Mouse (Mus musculus): ENCODE results near the gene Phlda1. TPM values are rescaled to one million over a fixed set of nuclear protein-coding genes. Genes with fewer than 3 reads are reported as not detected.

Phlda1 gene
- polyA plus RNA-seq, 1 experiment: 5.5 TPM

DNA sequence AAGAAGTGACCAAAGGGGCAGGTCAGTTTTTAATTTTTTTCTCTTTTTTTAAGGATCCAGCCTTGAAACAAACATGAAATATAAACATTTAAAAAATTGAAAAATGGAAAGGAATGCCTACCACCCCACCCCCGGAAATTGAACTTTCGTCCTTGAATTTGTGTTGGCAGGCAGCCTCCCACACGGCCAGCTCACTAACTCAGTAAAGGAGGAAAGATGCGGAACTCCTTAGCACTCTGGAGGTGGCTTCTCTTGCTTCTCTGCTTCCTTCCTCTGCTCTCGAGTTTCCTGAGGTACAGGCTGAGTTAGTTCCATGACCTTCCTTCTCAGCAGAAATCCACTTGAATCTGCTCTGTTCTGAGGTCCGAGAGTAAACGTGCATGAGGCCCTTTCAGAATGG, 4.7 kb downstream of the Phlda1 start:
- H3K27ac ChIP-seq (replicated peaks; ENCODE audit: low read depth, low read length): no peak overlapping the region
- H3K4me3 ChIP-seq (ENCODE audit: insufficient read depth, low read depth, low read length): no peak overlapping the region
- H3K4me1 ChIP-seq (ENCODE audit: control insufficient read depth, insufficient read depth, insufficient read length, low read length): peaks cover 3% of the 10 kb centered on the region

GRCm38 (mm10) chr10:111512036-111512568, 6.0 kb downstream of the Phlda1 start:
- no peak overlapping the region for H3K4me3 ChIP-seq (ENCODE audit: insufficient read depth, low read depth, low read length)
- peaks cover 9% of the 10 kb centered on the region for H3K4me1 ChIP-seq (ENCODE audit: control insufficient read depth, insufficient read depth, insufficient read length, low read length)
- no peak overlapping the region for H3K27ac ChIP-seq (replicated peaks; ENCODE audit: low read depth, low read length)

DNA sequence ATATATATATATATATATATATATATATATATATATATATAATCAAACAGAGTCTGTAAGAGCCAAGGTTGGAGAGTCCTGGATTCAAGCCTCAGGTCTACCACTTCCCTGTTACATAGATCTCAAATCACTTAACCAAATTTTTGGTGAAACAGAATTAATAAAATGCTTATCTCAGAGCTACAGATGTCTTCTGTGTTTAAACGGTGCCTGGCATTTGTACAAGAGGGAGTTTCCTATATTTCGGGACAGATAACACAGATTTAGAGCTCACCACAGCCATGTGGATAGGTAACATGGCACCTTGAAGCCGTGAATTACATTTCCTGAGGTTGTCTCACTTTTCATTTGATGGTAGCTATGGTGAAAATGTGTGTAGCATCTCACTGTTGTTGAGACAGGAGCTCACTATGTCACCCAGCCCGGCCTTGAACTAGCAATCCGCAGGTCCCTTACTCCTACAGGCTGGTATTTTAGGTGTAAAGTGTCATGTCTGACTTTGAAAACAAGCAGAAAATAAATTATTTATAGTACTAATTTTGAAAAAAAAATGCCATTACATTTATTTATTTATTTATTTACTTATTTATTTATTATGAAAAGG, 8.3 kb downstream of the Phlda1 start:
- Histone ChIP-seq H3K4me3 (ENCODE audit: insufficient read depth, low read depth, low read length) (no peak overlapping the region), H3K4me1 (ENCODE audit: control insufficient read depth, insufficient read depth, insufficient read length, low read length) (peaks cover 9% of the 10 kb centered on the region), H3K27ac (replicated peaks; ENCODE audit: low read depth, low read length) (no peak overlapping the region)

GRCm38 (mm10) chr10:111515071-111516010, 9.3 kb downstream of the Phlda1 start:
- Histone ChIP-seq H3K4me1 (ENCODE audit: control insufficient read depth, insufficient read depth, insufficient read length, low read length) (peaks cover 9% of the 10 kb centered on the region), H3K4me3 (ENCODE audit: insufficient read depth, low read depth, low read length) (no peak overlapping the region), H3K27ac (replicated peaks; ENCODE audit: low read depth, low read length) (no peak overlapping the region)

GRCm38 (mm10) chr10:111516172-111516588, 10.1 kb downstream of the Phlda1 start:
- Histone ChIP-seq H3K4me3 (ENCODE audit: insufficient read depth, low read depth, low read length) (peak overlapping the region; percentile 13; the same call in 1 of the 2 replicates), H3K4me1 (ENCODE audit: control insufficient read depth, insufficient read depth, insufficient read length, low read length) (peaks cover 9% of the 10 kb centered on the region), H3K27ac (replicated peaks; ENCODE audit: low read depth, low read length) (peak overlapping the region; percentile 51)

GRCm38 (mm10) chr10:111516804-111517436, 10.8 kb downstream of the Phlda1 start:
- H3K27ac ChIP-seq (replicated peaks; ENCODE audit: low read depth, low read length): peak overlapping the region; percentile 51
- no peak overlapping the region for H3K4me3 ChIP-seq (ENCODE audit: insufficient read depth, low read depth, low read length)
- H3K4me1 ChIP-seq (ENCODE audit: control insufficient read depth, insufficient read depth, insufficient read length, low read length): peaks cover 9% of the 10 kb centered on the region

GRCm38 (mm10) chr10:111518350-111518749, 12.3 kb downstream of the Phlda1 start:
- peaks cover 9% of the 10 kb centered on the region for H3K4me1 ChIP-seq (ENCODE audit: control insufficient read depth, insufficient read depth, insufficient read length, low read length)
- H3K27ac ChIP-seq (replicated peaks; ENCODE audit: low read depth, low read length): no peak overlapping the region
- no peak overlapping the region for H3K4me3 ChIP-seq (ENCODE audit: insufficient read depth, low read depth, low read length)

- Histone ChIP-seq H3K27ac (replicated peaks; ENCODE audit: low read depth, low read length) (no peak overlapping the region), H3K4me1 (ENCODE audit: control insufficient read depth, insufficient read depth, insufficient read length, low read length) (peaks cover 9% of the 10 kb centered on the region), H3K4me3 (ENCODE audit: insufficient read depth, low read depth, low read length) (no peak overlapping the region)
Observed at GRCm38 (mm10) chr10:111519620-111520370, 13.7 kb downstream of the Phlda1 start.

GRCm38 (mm10) chr10:111520621-111521020, 14.5 kb downstream of the Phlda1 start:
- no peak overlapping the region for H3K27ac ChIP-seq (replicated peaks; ENCODE audit: low read depth, low read length)
- peaks cover 7% of the 10 kb centered on the region for H3K4me1 ChIP-seq (ENCODE audit: control insufficient read depth, insufficient read depth, insufficient read length, low read length)
- no peak overlapping the region for H3K4me3 ChIP-seq (ENCODE audit: insufficient read depth, low read depth, low read length)

DNA sequence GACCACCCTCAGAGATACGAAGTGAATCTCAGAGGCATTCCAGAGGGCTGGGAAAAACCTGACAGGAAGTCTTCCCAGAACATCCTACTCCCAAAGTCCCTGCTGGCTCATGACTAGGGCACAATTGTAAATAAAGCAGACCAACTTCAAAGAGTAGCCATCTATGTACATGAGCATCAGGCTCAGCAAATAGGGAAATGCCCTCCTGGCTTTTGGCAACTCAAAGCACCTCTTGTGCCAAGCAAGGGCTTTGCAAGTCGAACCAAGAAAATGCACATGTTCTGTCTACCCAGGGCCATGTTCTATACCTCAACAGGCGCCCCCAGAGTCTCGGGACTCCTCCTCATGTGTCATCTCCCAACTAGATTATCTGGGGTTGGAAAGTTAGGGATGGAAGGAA, 15.6 kb downstream of the Phlda1 start:
- H3K27ac ChIP-seq (replicated peaks; ENCODE audit: low read depth, low read length): no peak overlapping the region
- no peak overlapping the region for H3K4me3 ChIP-seq (ENCODE audit: insufficient read depth, low read depth, low read length)
- H3K4me1 ChIP-seq (ENCODE audit: control insufficient read depth, insufficient read depth, insufficient read length, low read length): peaks cover 5% of the 10 kb centered on the region; the same call in 1 of the 2 replicates

GRCm38 (mm10) chr10:111522230-111522629, 16.1 kb downstream of the Phlda1 start:
- Histone ChIP-seq H3K27ac (replicated peaks; ENCODE audit: low read depth, low read length) (no peak overlapping the region), H3K4me3 (ENCODE audit: insufficient read depth, low read depth, low read length) (no peak overlapping the region), H3K4me1 (ENCODE audit: control insufficient read depth, insufficient read depth, insufficient read length, low read length) (no peaks in the 10 kb centered on the region)

DNA sequence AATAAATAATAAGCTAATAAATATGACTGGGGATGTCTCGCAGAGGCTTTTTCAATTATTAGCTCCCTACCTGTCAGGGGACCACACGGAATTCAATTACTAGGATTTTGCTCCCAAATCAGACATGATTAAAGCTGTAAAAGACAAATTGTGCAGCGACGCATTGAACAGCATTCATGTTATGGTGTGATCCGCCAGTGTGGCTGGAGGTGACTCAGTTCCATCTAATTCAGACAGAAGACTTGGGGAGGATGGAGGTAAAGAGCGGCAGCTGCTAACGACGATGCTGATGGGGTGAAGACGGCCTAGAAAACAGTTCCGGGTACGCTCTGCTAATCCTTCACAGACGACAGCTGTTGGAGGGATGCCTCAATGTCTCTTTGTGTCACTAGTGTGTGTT, 17.8 kb downstream of the Phlda1 start:
- Histone ChIP-seq H3K4me3 (ENCODE audit: insufficient read depth, low read depth, low read length) (no peak overlapping the region), H3K4me1 (ENCODE audit: control insufficient read depth, insufficient read depth, insufficient read length, low read length) (no peaks in the 10 kb centered on the region), H3K27ac (replicated peaks; ENCODE audit: low read depth, low read length) (no peak overlapping the region)

DNA sequence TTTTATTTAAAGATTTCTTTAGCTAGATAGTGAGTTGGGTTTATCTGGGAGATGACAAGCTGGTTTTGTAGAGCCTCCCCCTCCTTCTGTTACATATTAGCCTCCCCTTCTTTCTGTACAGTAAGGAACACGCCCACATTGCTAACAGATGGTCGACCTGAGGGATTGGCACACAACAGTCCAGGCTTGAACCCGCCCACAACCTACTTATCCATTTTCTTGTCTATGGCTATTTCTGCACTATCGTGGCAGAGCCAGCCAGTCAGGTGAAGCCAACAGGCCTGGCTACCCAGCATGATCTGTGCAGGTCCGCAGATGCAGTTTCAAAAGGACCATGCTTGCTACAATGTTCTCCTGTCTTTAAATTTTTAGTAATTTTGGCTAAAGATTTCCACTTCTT, 21.0 kb downstream of the Phlda1 start:
- Histone ChIP-seq H3K4me3 (ENCODE audit: insufficient read depth, low read depth, low read length) (no peak overlapping the region), H3K4me1 (ENCODE audit: control insufficient read depth, insufficient read depth, insufficient read length, low read length) (peaks cover 2% of the 10 kb centered on the region; the same call in 1 of the 2 replicates), H3K27ac (replicated peaks; ENCODE audit: low read depth, low read length) (no peak overlapping the region)

DNA sequence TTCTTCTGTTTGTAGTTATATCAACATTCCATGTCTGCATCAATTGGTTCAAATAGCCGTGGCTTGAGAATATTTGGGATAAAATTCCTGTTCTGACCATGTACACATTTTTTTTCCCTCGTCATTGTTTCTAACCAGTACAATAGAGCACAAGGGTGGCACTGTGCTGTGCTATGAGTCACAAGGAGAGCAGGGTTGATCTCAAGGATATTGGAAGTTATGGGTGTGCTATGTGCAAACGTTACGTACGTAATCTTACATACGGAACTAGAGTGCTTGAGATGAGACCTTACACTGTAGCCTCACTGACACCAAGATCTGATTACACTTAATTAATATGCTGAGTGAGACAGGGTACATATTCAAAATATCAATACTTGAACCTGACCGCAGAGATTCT, 21.5 kb downstream of the Phlda1 start:
- Histone ChIP-seq H3K4me3 (ENCODE audit: insufficient read depth, low read depth, low read length) (no peak overlapping the region), H3K4me1 (ENCODE audit: control insufficient read depth, insufficient read depth, insufficient read length, low read length) (peaks cover 4% of the 10 kb centered on the region; the same call in 1 of the 2 replicates), H3K27ac (replicated peaks; ENCODE audit: low read depth, low read length) (no peak overlapping the region)
